Mouse (Mus musculus) forebrain, embryonic 13.5 days (tissue): ENCODE data around the gene Cd44. TPM values are rescaled to one million over a fixed set of nuclear protein-coding genes. Genes with fewer than 3 reads are reported as not detected.
A peak's percentile ranks its signal among the peaks of the same experiment; 100 is the strongest.

Source experiments
- ATAC-seq: fragments of 200-750 bp; cut with Nextera tagmentation; 2 replicates; pipeline ENCODE4 v1.8.0; 2017
- H3K27ac ChIP-seq: fragments of 300-500 bp; sonication (generic); 2 replicates; pipeline ENCODE4 v1.5.1; 2015; ENCODE audit warnings: inconsistent platforms, mild to moderate bottlenecking, moderate library complexity
- H3K27me3 ChIP-seq: fragments of 300-500 bp; sonication (generic); 2 replicates; pipeline ENCODE4 v1.6.1; 2015; ENCODE audit warnings: mild to moderate bottlenecking, inconsistent platforms
- H3K36me3 ChIP-seq: fragments of 300-500 bp; sonication (generic); 2 replicates; pipeline ENCODE4 v1.6.1; 2015; ENCODE audit warnings: mild to moderate bottlenecking, inconsistent platforms; ENCODE audit not compliant: poor library complexity, severe bottlenecking
- H3K4me1 ChIP-seq: fragments of 300-500 bp; sonication (generic); 2 replicates; pipeline ENCODE4 v1.6.1; 2015; ENCODE audit warnings: inconsistent platforms
- H3K4me2 ChIP-seq: fragments of 300-500 bp; sonication (generic); 2 replicates; pipeline ENCODE4 v1.6.1; 2015; ENCODE audit warnings: inconsistent platforms, mild to moderate bottlenecking, moderate library complexity
- H3K4me3 ChIP-seq: fragments of 300-500 bp; sonication (generic); 2 replicates; pipeline ENCODE4 v1.5.1; 2015; ENCODE audit warnings: mild to moderate bottlenecking, inconsistent platforms
- H3K9ac ChIP-seq: fragments of 300-500 bp; sonication (generic); 2 replicates; pipeline ENCODE4 v1.6.1; 2015; ENCODE audit warnings: mild to moderate bottlenecking, inconsistent platforms
- H3K9me3 ChIP-seq: fragments of 300-500 bp; sonication (generic); replicated peaks from 2 replicates; pipeline ENCODE4 v1.6.1; 2016; ENCODE audit warnings: inconsistent platforms
- WGBS: fragments of 180-500 bp; shearing (Covaris S2); methylation state at CpG from one replicate; pipeline ENCODE4 v1.1.7; 2015; 5-methylcytosine and 5-hydroxymethylcytosine counted together
- polyA plus RNA-seq: library from polyadenylated mRNA; unstranded; fragments of >200 nt; fragmentation: Nextera tagmentation; extraction: Ambion mirVana; gene quantifications from 2 replicates; pipeline ENCODE4 v1.2.1, GENCODE M21; 2015

The Cd44 gene
- polyA plus RNA-seq = 1.2 and 1.6 TPM in 2 replicates

- 1% methylated on average over 29 of the region's 29 CpGs for WGBS
- peak within 1 kb of the TSS; percentile 45 for H3K9ac ChIP-seq
- H3K27ac ChIP-seq = no peak within 1 kb of the TSS
- H3K9me3 ChIP-seq = no peaks in the 10 kb centered on the region
- H3K4me2 ChIP-seq = peak within 1 kb of the TSS; percentile 74
- H3K4me3 ChIP-seq = peak within 1 kb of the TSS; percentile 38
- peak; percentile 67 for ATAC-seq
- H3K4me1 ChIP-seq = peaks cover 8% of the 10 kb centered on the region
- no peaks in the 10 kb centered on the region for H3K36me3 ChIP-seq
- H3K27me3 ChIP-seq = peaks cover 12% of the 10 kb centered on the region
These were observed at the start of gene Cd44 for GRCm38 (mm10) chr2:102900875-102901827. Gene Cd44 (minus strand): TSS chr2:102901665.

- no peak overlapping the region for H3K27ac ChIP-seq
- no peak overlapping the region for H3K9ac ChIP-seq
- H3K4me2 ChIP-seq = no peak overlapping the region
- H3K4me3 ChIP-seq = no peak overlapping the region
- peaks cover 10% of the 10 kb centered on the region for H3K4me1 ChIP-seq
- no peaks in the 10 kb centered on the region for H3K36me3 ChIP-seq
- ATAC-seq = no peak
- no peaks in the 10 kb centered on the region for H3K9me3 ChIP-seq
- no peaks in the 10 kb centered on the region for H3K27me3 ChIP-seq
- 86% methylated on average over 4 of the region's 4 CpGs for WGBS
These were observed 47.0 kb upstream of the Cd44 start for GRCm38 (mm10) chr2:102948481-102948857.

GRCm38 (mm10) chr2:102947846-102948480 lies 46.5 kb upstream of the Cd44 start:
- 93% methylated on average over 5 of the region's 5 CpGs for WGBS
- no peak overlapping the region for H3K27ac ChIP-seq
- H3K9ac ChIP-seq = no peak overlapping the region
- H3K4me1 ChIP-seq = peaks cover 10% of the 10 kb centered on the region
- H3K9me3 ChIP-seq = no peaks in the 10 kb centered on the region
- H3K4me2 ChIP-seq = no peak overlapping the region
- H3K4me3 ChIP-seq = no peak overlapping the region
- H3K27me3 ChIP-seq = no peaks in the 10 kb centered on the region
- no peaks in the 10 kb centered on the region for H3K36me3 ChIP-seq
- ATAC-seq = no peak

- WGBS = 47% methylated on average over 1 of the region's 1 CpGs
- Histone ChIP-seq H3K9ac (no peak overlapping the region), H3K4me1 (peaks cover 10% of the 10 kb centered on the region), H3K4me2 (no peak overlapping the region), H3K4me3 (no peak overlapping the region), H3K36me3 (no peaks in the 10 kb centered on the region), H3K9me3 (no peaks in the 10 kb centered on the region), H3K27ac (no peak overlapping the region), H3K27me3 (no peaks in the 10 kb centered on the region)
- no peak for ATAC-seq
These were observed 43.6 kb upstream of the Cd44 start for GRCm38 (mm10) chr2:102945111-102945510.

- Histone ChIP-seq H3K36me3 (no peaks in the 10 kb centered on the region), H3K27me3 (no peaks in the 10 kb centered on the region), H3K27ac (no peak overlapping the region), H3K4me2 (no peak overlapping the region), H3K4me1 (peaks cover 10% of the 10 kb centered on the region), H3K4me3 (no peak overlapping the region), H3K9me3 (no peaks in the 10 kb centered on the region), H3K9ac (no peak overlapping the region)
- no peak for ATAC-seq
- 81% methylated on average over 7 of the region's 7 CpGs for WGBS
These were observed 43.0 kb upstream of the Cd44 start for GRCm38 (mm10) chr2:102944415-102945012.

- Histone ChIP-seq H3K27me3 (no peaks in the 10 kb centered on the region), H3K27ac (no peak overlapping the region), H3K9ac (no peak overlapping the region), H3K4me1 (peaks cover 10% of the 10 kb centered on the region), H3K9me3 (no peaks in the 10 kb centered on the region), H3K36me3 (no peaks in the 10 kb centered on the region), H3K4me3 (no peak overlapping the region), H3K4me2 (no peak overlapping the region)
- WGBS = 47% methylated on average over 6 of the region's 6 CpGs
- peak; percentile 92 for ATAC-seq
These were observed 42.5 kb upstream of the Cd44 start for GRCm38 (mm10) chr2:102943983-102944382.

- no peak for ATAC-seq
- WGBS = 91% methylated on average over 3 of the region's 3 CpGs
These were observed 41.3 kb upstream of the Cd44 start for GRCm38 (mm10) chr2:102942782-102943080.

GRCm38 (mm10) chr2:102941937-102942781 lies 40.7 kb upstream of the Cd44 start:
- H3K9me3 ChIP-seq = no peaks in the 10 kb centered on the region
- no peak overlapping the region for H3K9ac ChIP-seq
- no peak overlapping the region for H3K4me2 ChIP-seq
- no peak for ATAC-seq
- H3K4me3 ChIP-seq = no peak overlapping the region
- H3K36me3 ChIP-seq = no peaks in the 10 kb centered on the region
- H3K27ac ChIP-seq = no peak overlapping the region
- no peaks in the 10 kb centered on the region for H3K27me3 ChIP-seq
- WGBS = 92% methylated on average over 10 of the region's 10 CpGs
- peaks cover 10% of the 10 kb centered on the region for H3K4me1 ChIP-seq

More at GRCm38 (mm10) chr2:102942782-102943080, 41.3 kb upstream of the Cd44 start:
- H3K27ac ChIP-seq = no peak overlapping the region
- no peak overlapping the region for H3K4me2 ChIP-seq
- H3K4me3 ChIP-seq = no peak overlapping the region
- H3K4me1 ChIP-seq = peaks cover 10% of the 10 kb centered on the region
- no peaks in the 10 kb centered on the region for H3K36me3 ChIP-seq
- no peak overlapping the region for H3K9ac ChIP-seq
- H3K9me3 ChIP-seq = no peaks in the 10 kb centered on the region
- no peaks in the 10 kb centered on the region for H3K27me3 ChIP-seq

GRCm38 (mm10) chr2:102940813-102941361 lies 39.4 kb upstream of the Cd44 start:
- no peaks in the 10 kb centered on the region for H3K9me3 ChIP-seq
- WGBS = 65% methylated on average over 8 of the region's 8 CpGs
- H3K4me2 ChIP-seq = no peak overlapping the region
- no peak for ATAC-seq
- no peaks in the 10 kb centered on the region for H3K27me3 ChIP-seq
- H3K4me1 ChIP-seq = peaks cover 10% of the 10 kb centered on the region
- no peak overlapping the region for H3K4me3 ChIP-seq
- H3K9ac ChIP-seq = no peak overlapping the region
- H3K36me3 ChIP-seq = no peaks in the 10 kb centered on the region
- no peak overlapping the region for H3K27ac ChIP-seq

GRCm38 (mm10) chr2:102940158-102940557 lies 38.7 kb upstream of the Cd44 start:
- no peak for ATAC-seq
- Histone ChIP-seq H3K4me3 (no peak overlapping the region), H3K9me3 (no peaks in the 10 kb centered on the region), H3K4me2 (no peak overlapping the region), H3K4me1 (peaks cover 10% of the 10 kb centered on the region), H3K9ac (no peak overlapping the region), H3K27ac (no peak overlapping the region), H3K27me3 (no peaks in the 10 kb centered on the region), H3K36me3 (no peaks in the 10 kb centered on the region)
- WGBS = 77% methylated on average over 8 of the region's 8 CpGs

- Histone ChIP-seq H3K27ac (no peak overlapping the region), H3K4me3 (no peak overlapping the region), H3K9ac (no peak overlapping the region), H3K9me3 (no peaks in the 10 kb centered on the region), H3K27me3 (no peaks in the 10 kb centered on the region), H3K4me2 (no peak overlapping the region), H3K36me3 (no peaks in the 10 kb centered on the region), H3K4me1 (no peaks in the 10 kb centered on the region)
- WGBS = 59% methylated on average over 3 of the region's 3 CpGs
- no peak for ATAC-seq
These were observed 35.4 kb upstream of the Cd44 start for GRCm38 (mm10) chr2:102936886-102937285.
